Mouse (Mus musculus): ENCODE results near the gene Ecpas.

- TF ChIP-seq TCF12 (IDR thresholded peaks at IDR 0.05; ENCODE audit: insufficient read depth, poor library complexity, severe bottlenecking) (no peak), MYOG (IDR thresholded peaks at IDR 0.05; ENCODE audit: control insufficient read depth in 1 of 3, insufficient read depth in 1 of 3, insufficient read length in 2 of 3, low read depth in 2 of 3) (no peak), E2F4 (IDR thresholded peaks at IDR 0.05; ENCODE audit: insufficient read depth) (no peak), POLR2A (IDR thresholded peaks at IDR 0.05; ENCODE audit: insufficient read length, low read depth) (no peak), USF1 (IDR thresholded peaks at IDR 0.05; ENCODE audit: low read depth) (no peak), POLR2AphosphoS2 (IDR thresholded peaks at IDR 0.05; ENCODE audit: insufficient read length, low read depth) (no peak), MAX (IDR thresholded peaks at IDR 0.05; ENCODE audit: low read depth) (no peak), CEBPB (IDR thresholded peaks at IDR 0.05; ENCODE audit: insufficient read depth, poor library complexity, severe bottlenecking) (no peak), REST (IDR thresholded peaks at IDR 0.05; ENCODE audit: insufficient read depth, insufficient read length) (no peak), SRF (IDR thresholded peaks at IDR 0.05; ENCODE audit: control insufficient read depth, insufficient read length, low read depth) (no peak), MYOD1 (IDR thresholded peaks at IDR 0.05; ENCODE audit: control insufficient read depth in 1 of 3, insufficient read length in 2 of 3, low read depth in 2 of 3) (no peak), TCF3 (IDR thresholded peaks at IDR 0.05; ENCODE audit: insufficient read length, low read depth) (no peak)
Measured at GRCm38 (mm10) chr4:58749510-58749909, 163.0 kb downstream of the Ecpas start.
